Mouse (Mus musculus) olfactory bulb, adult 2 months (tissue): Measurements from ENCODE around the gene Otoa. TPM values are rescaled to one million over a fixed set of nuclear protein-coding genes. Genes with fewer than 3 reads are reported as not detected.

Source experiments
- H3K27ac ChIP-seq: fragments of 200-500 bp; 2 replicates; pipeline ENCODE4 v1.5.1; 2012; ENCODE audit warnings: low read depth, low read length; ENCODE audit not compliant: insufficient read depth
- H3K4me1 ChIP-seq: fragments of 200-500 bp; 2 replicates; pipeline ENCODE4 v1.6.1; 2012; ENCODE audit warnings: low read length; ENCODE audit not compliant: control insufficient read depth, insufficient read depth
- H3K4me3 ChIP-seq: fragments of 200-500 bp; 2 replicates; pipeline ENCODE4 v1.5.1; 2012; ENCODE audit warnings: mild to moderate bottlenecking, low read depth, low read length, moderate library complexity; ENCODE audit not compliant: insufficient read depth
- CTCF ChIP-seq: fragments of 200-500 bp; IDR thresholded peaks from 2 replicates; pipeline ENCODE4 v1.5.1; 2012; ENCODE audit warnings: low read depth, mild to moderate bottlenecking, low read length, moderate library complexity; ENCODE audit not compliant: insufficient read depth
- POLR2A ChIP-seq: fragments of 200-500 bp; IDR thresholded peaks from 2 replicates; pipeline ENCODE4 v1.6.1; 2012; ENCODE audit warnings: mild to moderate bottlenecking, low read depth, low read length, moderate library complexity; ENCODE audit not compliant: insufficient read depth
- WGBS: fragments of 180-500 bp; shearing (Covaris S2); methylation state at CpG from one replicate; pipeline ENCODE4 v1.1.7; 2018; 5-methylcytosine and 5-hydroxymethylcytosine counted together
- polyA plus RNA-seq: library from polyadenylated mRNA; stranded (reverse); fragments of >200 nt; gene quantifications from 2 replicates; pipeline ENCODE4 v1.2.4, GENCODE M21; 2012; ENCODE audit warnings: low replicate concordance; ENCODE audit not compliant: missing spikeins, insufficient read depth, insufficient read length

Gene Otoa
- polyA plus RNA-seq, 1 experiment: not detected

- TF ChIP-seq POLR2A (no peak), CTCF (no peak)
- WGBS: 91% methylated on average over 5 of the region's 5 CpGs
- Histone ChIP-seq H3K4me3 (no peak overlapping the region), H3K4me1 (peaks cover 3% of the 10 kb centered on the region; the same call in 1 of the 2 replicates), H3K27ac (no peak overlapping the region)
These were observed 69.2 kb downstream of the Otoa start for GRCm38 (mm10) chr7:121150662-121151061.

GRCm38 (mm10) chr7:121152186-121152585, 70.7 kb downstream of the Otoa start:
- WGBS: 84% methylated on average over 2 of the region's 2 CpGs
- TF ChIP-seq CTCF (no peak), POLR2A (no peak)
- no peak overlapping the region for H3K27ac ChIP-seq

GRCm38 (mm10) chr7:121165616-121166015, 84.2 kb downstream of the Otoa start:
- Histone ChIP-seq H3K27ac (no peak overlapping the region), H3K4me1 (no peaks in the 10 kb centered on the region; the same call in 1 of the 2 replicates), H3K4me3 (no peak overlapping the region)
- WGBS: 38% methylated on average over 1 of the region's 1 CpGs
- TF ChIP-seq CTCF (no peak), POLR2A (no peak)

More at GRCm38 (mm10) chr7:121152186-121152585, 70.7 kb downstream of the Otoa start:
- H3K4me3 ChIP-seq: no peak overlapping the region
- peaks cover 3% of the 10 kb centered on the region; the same call in 1 of the 2 replicates for H3K4me1 ChIP-seq

- peaks cover 3% of the 10 kb centered on the region for H3K4me1 ChIP-seq
- 13% methylated on average over 6 of the region's 6 CpGs for WGBS
- no peak overlapping the region for H3K4me3 ChIP-seq
- TF ChIP-seq POLR2A: no peak
- no peak for TF ChIP-seq CTCF
- H3K27ac ChIP-seq: no peak overlapping the region
These were observed 90.4 kb downstream of the Otoa start for GRCm38 (mm10) chr7:121171888-121172287.

- H3K4me1 ChIP-seq: no peaks in the 10 kb centered on the region
- no peak overlapping the region for H3K27ac ChIP-seq
- WGBS: 85% methylated on average over 9 of the region's 9 CpGs
- TF ChIP-seq POLR2A (no peak), CTCF (no peak)
- H3K4me3 ChIP-seq: no peak overlapping the region
These were observed 105.8 kb downstream of the Otoa start for GRCm38 (mm10) chr7:121187201-121187786.

GRCm38 (mm10) chr7:121188976-121189375, 107.5 kb downstream of the Otoa start:
- Histone ChIP-seq H3K4me1 (no peaks in the 10 kb centered on the region), H3K27ac (no peak overlapping the region), H3K4me3 (no peak overlapping the region)
- 93% methylated on average over 7 of the region's 7 CpGs for WGBS
- TF ChIP-seq CTCF: no peak
- no peak for TF ChIP-seq POLR2A

- WGBS: 41% methylated on average over 8 of the region's 8 CpGs
- H3K27ac ChIP-seq: no peak overlapping the region
- H3K4me3 ChIP-seq: no peak overlapping the region
- H3K4me1 ChIP-seq: no peaks in the 10 kb centered on the region
- TF ChIP-seq POLR2A: no peak
- no peak for TF ChIP-seq CTCF
These were observed 117.5 kb downstream of the Otoa start for GRCm38 (mm10) chr7:121198933-121199332.

GRCm38 (mm10) chr7:121211804-121212203, 130.4 kb downstream of the Otoa start:
- no peaks in the 10 kb centered on the region for H3K4me1 ChIP-seq
- WGBS: 95% methylated on average over 4 of the region's 4 CpGs
- H3K4me3 ChIP-seq: no peak overlapping the region
- no peak for TF ChIP-seq POLR2A
- TF ChIP-seq CTCF: no peak
- no peak overlapping the region for H3K27ac ChIP-seq

Other genes starting within 250 kb of the Otoa start
- gene Eef2k, start 238.8 kb upstream of the Otoa start, polyA plus RNA-seq: not detected in 2 replicates
- not detected in 2 replicates for gene Polr3e, start 163.9 kb upstream of the Otoa start, polyA plus RNA-seq
- not detected in 2 replicates for gene Cdr2, start 99.3 kb upstream of the Otoa start, polyA plus RNA-seq
- not detected in 2 replicates for gene Mfsd13b, start 99.1 kb upstream of the Otoa start, polyA plus RNA-seq
- gene Mettl9, start 47.2 kb upstream of the Otoa start, polyA plus RNA-seq: not detected in 2 replicates
- gene Igsf6, start 7.1 kb upstream of the Otoa start, polyA plus RNA-seq: not detected in 2 replicates